Mouse (Mus musculus) liver, embryonic 14.5 days (tissue): ENCODE results near the gene Adam23. TPM values are rescaled to one million over a fixed set of nuclear protein-coding genes. Genes with fewer than 3 reads are reported as not detected.

ENCODE experiments used
- ATAC-seq: fragments of 200-750 bp; cut with Nextera tagmentation; 2 replicates; pipeline ENCODE4 v1.8.0; 2017; ENCODE audit warnings: moderate number of reproducible peaks, mild to moderate bottlenecking, moderate library complexity; ENCODE audit not compliant: insufficient read depth
- DNase-seq, 3 experiments: peaks; one replicate each; pipeline ENCODE4 v3.0.0-alpha.2; 2012 to 2013; ENCODE audit warnings: low read depth in 3 of 3, low spot score in 3 of 3
- H3K27ac ChIP-seq: fragments of 300-500 bp; sonication (generic); 2 replicates; pipeline ENCODE4 v1.5.1; 2014; ENCODE audit warnings: moderate library complexity, mild to moderate bottlenecking, control low read depth, inconsistent platforms
- H3K27me3 ChIP-seq: fragments of 300-500 bp; sonication (generic); 2 replicates; pipeline ENCODE4 v1.6.1; 2014; ENCODE audit warnings: mild to moderate bottlenecking, low read length, moderate library complexity; ENCODE audit not compliant: control insufficient read depth, insufficient read depth
- H3K36me3 ChIP-seq: fragments of 300-500 bp; sonication (generic); replicated peaks from 2 replicates; pipeline ENCODE4 v1.6.1; 2014; ENCODE audit warnings: low read depth; ENCODE audit not compliant: control insufficient read depth, insufficient read depth
- H3K4me1 ChIP-seq, 2 experiments: fragments of 200-500 bp in 1 of 2; fragments of 300-500 bp in 1 of 2; sonication (generic) in 1 of 2; replicated peaks; 2 replicates each; pipeline ENCODE4 v1.6.1; 2012 to 2014; ENCODE audit warnings: antibody characterized with exemption in 1 of 2, inconsistent platforms in 1 of 2, low read length in 1 of 2; ENCODE audit not compliant: control insufficient read depth in 2 of 2, insufficient read depth in 2 of 2
- H3K4me2 ChIP-seq: fragments of 300-500 bp; sonication (generic); 2 replicates; pipeline ENCODE4 v1.6.1; 2014; ENCODE audit warnings: low read depth, mild to moderate bottlenecking, control low read depth, moderate library complexity
- H3K4me3 ChIP-seq, 2 experiments: fragments of 200-500 bp in 1 of 2; fragments of 300-500 bp in 1 of 2; sonication (generic) in 1 of 2; 2 replicates each; pipeline ENCODE4 v1.5.1; 2012 to 2014; ENCODE audit warnings: low read depth in 2 of 2, low read length in 2 of 2, mild to moderate bottlenecking in 2 of 2, control low read depth in 1 of 2, inconsistent platforms in 1 of 2, moderate library complexity in 1 of 2; ENCODE audit not compliant: insufficient read depth in 1 of 2
- H3K9ac ChIP-seq: fragments of 300-500 bp; sonication (generic); replicated peaks from 2 replicates; pipeline ENCODE4 v1.6.1; 2014; ENCODE audit warnings: mild to moderate bottlenecking, control low read depth, moderate library complexity
- H3K9me3 ChIP-seq: fragments of 300-500 bp; sonication (generic); 2 replicates; pipeline ENCODE4 v1.6.1; 2016; ENCODE audit warnings: low read length, mixed read lengths; ENCODE audit not compliant: control insufficient read depth
- CTCF ChIP-seq: IDR thresholded peaks from 2 replicates; pipeline ENCODE4 v1.5.1; 2016; ENCODE audit warnings: antibody characterized with exemption, low read depth, control low read depth
- EP300 ChIP-seq: IDR thresholded peaks from 2 replicates; pipeline ENCODE4 v1.6.1; 2016; ENCODE audit warnings: antibody characterized with exemption, low read depth
- WGBS: fragments of 180-500 bp; shearing (Covaris S2); extraction: QIAGEN DNeasy Blood & Tissue Kit; methylation state at CpG from one replicate; pipeline ENCODE4 v1.1.7; 2014; ENCODE audit not compliant: insufficient replicate concordance; 5-methylcytosine and 5-hydroxymethylcytosine counted together
- polyA plus RNA-seq, 2 experiments: library from polyadenylated mRNA; depleted of rRNA in 1 of 2; stranded (reverse) in 1 of 2; unstranded in 1 of 2; fragments of >200 nt; fragmentation: Nextera tagmentation in 1 of 2; extraction: Ambion mirVana in 1 of 2; gene quantifications; 2 replicates each; pipeline versions ENCODE4 v1.2.1 to v1.2.3; 2012 to 2014

Adam23 gene
- polyA plus RNA-seq, 2 experiments: 0.24 to 0.36 TPM

DNA sequence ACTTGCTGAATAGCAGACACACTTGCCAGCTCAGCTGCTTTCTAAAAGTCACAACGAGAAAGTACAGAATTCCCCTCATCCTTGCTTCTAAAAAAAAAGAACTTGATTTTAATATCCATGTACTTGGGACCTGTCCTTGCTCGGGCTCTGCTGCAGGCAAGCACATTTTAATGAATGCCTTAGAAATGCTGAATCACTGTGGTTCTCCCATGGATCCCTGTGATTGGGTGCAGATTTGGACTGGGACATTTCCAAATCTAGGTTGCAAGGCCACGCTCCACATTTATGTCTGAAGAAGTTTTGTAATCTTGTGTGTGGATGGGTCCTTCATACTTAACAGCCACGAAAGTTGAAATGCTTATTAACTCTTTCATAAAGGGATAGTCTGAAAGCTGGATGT lies 4.4 kb downstream of the Adam23 start:
- Histone ChIP-seq H3K4me1 (0 out of 4 replicates have a peak, but pooled peaks cover 0 to 3% of the 10 kb centered on the region in 2 experiments), H3K4me2 (no peak overlapping the region), H3K4me3 (no peak overlapping the region), H3K27me3 (peaks cover 18% of the 10 kb centered on the region), H3K27ac (no peak overlapping the region), H3K9ac (no peak overlapping the region), H3K9me3 (no peaks in the 10 kb centered on the region), H3K36me3 (no peaks in the 10 kb centered on the region)
- 38% methylated on average over 4 of the region's 4 CpGs for WGBS
- no peak for DNase-seq
- ATAC-seq: no peak
- TF ChIP-seq CTCF: no peak
- no peak for TF ChIP-seq EP300

- peak; percentile 63; the same call in 1 of the 2 replicates for ATAC-seq
- no peak overlapping the region for H3K4me3 ChIP-seq
- H3K4me1 ChIP-seq: 0 out of 4 replicates have a peak, but pooled peaks cover 0 to 3% of the 10 kb centered on the region in 2 experiments
- H3K4me2 ChIP-seq: no peak overlapping the region
- no peaks in the 10 kb centered on the region for H3K27me3 ChIP-seq
- no peaks in the 10 kb centered on the region for H3K9me3 ChIP-seq
- H3K36me3 ChIP-seq: no peaks in the 10 kb centered on the region
- no peak for TF ChIP-seq EP300
- TF ChIP-seq CTCF: no peak
- DNase-seq: peak in 1 of 3 experiments; percentile 10
- WGBS: 12% methylated on average over 5 of the region's 5 CpGs
- H3K9ac ChIP-seq: no peak overlapping the region
- no peak overlapping the region for H3K27ac ChIP-seq
Measured at GRCm38 (mm10) chr1:63453332-63453887, 7.7 kb downstream of the Adam23 start.

- no peak overlapping the region for H3K4me3 ChIP-seq
- DNase-seq (no peak), ATAC-seq (no peak)
- H3K27ac ChIP-seq: no peak overlapping the region
- H3K4me2 ChIP-seq: no peak overlapping the region
- TF ChIP-seq CTCF (no peak), EP300 (no peak)
- H3K9me3 ChIP-seq: no peaks in the 10 kb centered on the region
- 0 out of 4 replicates have a peak, but pooled peaks cover 0 to 3% of the 10 kb centered on the region in 2 experiments for H3K4me1 ChIP-seq
- H3K36me3 ChIP-seq: no peaks in the 10 kb centered on the region
- no peak overlapping the region for H3K9ac ChIP-seq
- no peaks in the 10 kb centered on the region for H3K27me3 ChIP-seq
- WGBS: 45% methylated on average over 8 of the region's 8 CpGs
Measured at GRCm38 (mm10) chr1:63457801-63458519, 12.3 kb downstream of the Adam23 start.

DNA sequence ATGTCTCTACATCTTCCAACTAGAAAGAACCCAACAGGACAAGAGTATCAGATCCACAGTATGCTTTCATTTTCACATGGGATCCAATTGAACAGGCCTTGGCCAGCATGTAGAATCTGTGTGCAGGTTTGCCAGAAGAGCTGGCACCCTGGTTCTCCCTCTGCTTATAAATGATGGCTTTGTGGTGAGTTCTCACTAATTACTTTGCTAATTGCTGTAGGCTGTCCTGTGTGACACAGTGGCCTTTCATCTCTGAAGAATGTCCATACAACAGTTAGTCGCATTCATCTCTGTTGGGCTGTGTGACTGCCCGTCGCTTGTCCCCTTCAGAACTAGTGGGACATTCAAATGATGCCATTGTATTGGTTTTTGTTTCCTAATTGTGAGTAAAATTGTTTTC lies 13.5 kb downstream of the Adam23 start:
- 79% methylated on average over 3 of the region's 3 CpGs for WGBS

GRCm38 (mm10) chr1:63459926-63460325 lies 14.2 kb downstream of the Adam23 start:
- no peaks in the 10 kb centered on the region for H3K36me3 ChIP-seq
- TF ChIP-seq EP300 (no peak), CTCF (no peak)
- H3K9me3 ChIP-seq: no peaks in the 10 kb centered on the region
- no peak overlapping the region for H3K4me2 ChIP-seq
- no peaks in the 10 kb centered on the region for H3K4me1 ChIP-seq
- no peaks in the 10 kb centered on the region for H3K27me3 ChIP-seq
- no peak overlapping the region for H3K4me3 ChIP-seq
- ATAC-seq (no peak), DNase-seq (no peak)
- H3K9ac ChIP-seq: no peak overlapping the region
- 55% methylated on average over 6 of the region's 6 CpGs for WGBS
- H3K27ac ChIP-seq: no peak overlapping the region

More for the DNA sequence above, 13.5 kb downstream of the Adam23 start:
- Histone ChIP-seq H3K4me3 (no peak overlapping the region), H3K27ac (no peak overlapping the region), H3K9me3 (no peaks in the 10 kb centered on the region), H3K36me3 (no peaks in the 10 kb centered on the region), H3K4me2 (no peak overlapping the region), H3K27me3 (no peaks in the 10 kb centered on the region), H3K4me1 (no peaks in the 10 kb centered on the region), H3K9ac (no peak overlapping the region)
- DNase-seq (no peak), ATAC-seq (no peak)
- TF ChIP-seq EP300: no peak
- no peak for TF ChIP-seq CTCF
